Mouse (Mus musculus) embryo, embryonic 10 days (tissue): ENCODE results near the gene Mif4gd.
"Not testable (repeated sequence)": the region's sequence is repeated elsewhere in the genome, so short reads cannot be mapped to it uniquely, and the experiment has no call there.

ENCODE experiments used
- DNase-seq: peaks from one replicate; pipeline ENCODE4 v3.0.0-alpha.2; 2015; ENCODE audit warnings: low spot score

Gene Mif4gd

GRCm38 (mm10) chr11:115612410-115613137 is at the start of gene Mif4gd:
TSS of gene Mif4gd (minus strand) at chr11:115612969.
- DNase-seq = peak; percentile 87

- DNase-seq = no peak
These were observed 47.6 kb upstream of the Mif4gd start for GRCm38 (mm10) chr11:115660376-115660775.

GRCm38 (mm10) chr11:115658521-115658920 is 45.8 kb upstream of the Mif4gd start:
- no peak for DNase-seq

GRCm38 (mm10) chr11:115654128-115654527 is 41.4 kb upstream of the Mif4gd start:
- DNase-seq = no peak

GRCm38 (mm10) chr11:115653194-115653593 is 40.4 kb upstream of the Mif4gd start:
- DNase-seq = no peak

GRCm38 (mm10) chr11:115651680-115652079 is 38.9 kb upstream of the Mif4gd start:
- DNase-seq = no peak

GRCm38 (mm10) chr11:115649706-115650105 is 36.9 kb upstream of the Mif4gd start:
- no peak for DNase-seq

- DNase-seq = peak; percentile 88
These were observed 34.7 kb upstream of the Mif4gd start for GRCm38 (mm10) chr11:115647459-115647858.

GRCm38 (mm10) chr11:115646439-115646838 is 33.7 kb upstream of the Mif4gd start:
- DNase-seq = no peak

- not testable (repeated sequence) for DNase-seq
These were observed 32.7 kb upstream of the Mif4gd start for GRCm38 (mm10) chr11:115645498-115645897.

GRCm38 (mm10) chr11:115644308-115644707 is 31.5 kb upstream of the Mif4gd start:
- no peak for DNase-seq

GRCm38 (mm10) chr11:115643265-115643664 is 30.5 kb upstream of the Mif4gd start:
- no peak for DNase-seq

GRCm38 (mm10) chr11:115642705-115643104 is 29.9 kb upstream of the Mif4gd start:
- no peak for DNase-seq

- DNase-seq = no peak
These were observed 28.9 kb upstream of the Mif4gd start for GRCm38 (mm10) chr11:115641664-115642036.

- no peak for DNase-seq
These were observed 28.4 kb upstream of the Mif4gd start for GRCm38 (mm10) chr11:115640978-115641663.

- DNase-seq = no peak
These were observed 27.6 kb upstream of the Mif4gd start for GRCm38 (mm10) chr11:115640311-115640828.

GRCm38 (mm10) chr11:115639540-115639939 is 26.8 kb upstream of the Mif4gd start:
- DNase-seq = no peak

- no peak for DNase-seq
These were observed 26.0 kb upstream of the Mif4gd start for GRCm38 (mm10) chr11:115638498-115639409.

GRCm38 (mm10) chr11:115636960-115637359 is 24.2 kb upstream of the Mif4gd start:
- no peak for DNase-seq

GRCm38 (mm10) chr11:115635484-115635883 is 22.7 kb upstream of the Mif4gd start:
- DNase-seq = no peak

- DNase-seq = no peak
These were observed 22.3 kb upstream of the Mif4gd start for GRCm38 (mm10) chr11:115635041-115635440.

GRCm38 (mm10) chr11:115634109-115634508 is 21.3 kb upstream of the Mif4gd start:
- DNase-seq = no peak
